Mouse (Mus musculus) thymus, adult 2 months (tissue): ENCODE measurements around the gene Fcamr. TPM values are rescaled to one million over a fixed set of nuclear protein-coding genes. Genes with fewer than 3 reads are reported as not detected.
A peak's percentile ranks its signal among the peaks of the same experiment; 100 is the strongest.

Experiments
- DNase-seq: peaks from one replicate; pipeline ENCODE4 v3.0.0; 2021
- H3K27ac ChIP-seq: fragments of 200-500 bp; 2 replicates; pipeline ENCODE4 v1.5.1; 2012; ENCODE audit warnings: low read length, control low read depth; ENCODE audit not compliant: control insufficient read depth, insufficient read depth
- H3K27me3 ChIP-seq: fragments of 200-500 bp; 2 replicates; pipeline ENCODE4 v1.6.1; 2012; ENCODE audit warnings: mild to moderate bottlenecking, low read length, moderate library complexity, mixed read lengths; ENCODE audit not compliant: control insufficient read depth, insufficient read depth
- H3K36me3 ChIP-seq: fragments of 200-500 bp; 2 replicates; pipeline ENCODE4 v1.6.1; 2012; ENCODE audit warnings: mild to moderate bottlenecking, low read length, moderate library complexity; ENCODE audit not compliant: control insufficient read depth, insufficient read depth
- H3K4me1 ChIP-seq: fragments of 200-500 bp; replicated peaks from 2 replicates; pipeline ENCODE4 v1.6.1; 2012; ENCODE audit warnings: low read length; ENCODE audit not compliant: control insufficient read depth, insufficient read depth
- H3K4me3 ChIP-seq: fragments of 200-500 bp; 2 replicates; pipeline ENCODE4 v1.5.1; 2012; ENCODE audit warnings: mild to moderate bottlenecking, low read length, control low read depth, moderate library complexity; ENCODE audit not compliant: control insufficient read depth, insufficient read depth
- CTCF ChIP-seq: fragments of 200-500 bp; IDR thresholded peaks from 2 replicates; pipeline ENCODE4 v1.5.1; 2012; ENCODE audit warnings: mild to moderate bottlenecking, control low read depth, low read length, moderate library complexity, borderline replicate concordance; ENCODE audit not compliant: control insufficient read depth, poor library complexity, insufficient read depth; ENCODE audit errors: extremely low read depth
- POLR2A ChIP-seq: fragments of 200-500 bp; IDR thresholded peaks from 2 replicates; pipeline ENCODE4 v1.6.1; 2012; ENCODE audit warnings: mild to moderate bottlenecking, low read length, control low read depth, moderate library complexity; ENCODE audit not compliant: control insufficient read depth, poor library complexity, insufficient read depth; ENCODE audit errors: extremely low read depth
- WGBS: fragments of 180-500 bp; shearing (Covaris S2); methylation state at CpG from one replicate; pipeline ENCODE4 v1.1.7; 2018; 5-methylcytosine and 5-hydroxymethylcytosine counted together
- polyA plus RNA-seq: library from polyadenylated mRNA; depleted of rRNA; stranded (reverse); fragments of >200 nt; gene quantifications from 2 replicates; pipeline ENCODE4 v1.2.3, GENCODE M21; 2012

Fcamr gene
- polyA plus RNA-seq, 1 experiment, result 0.28 TPM

GRCm38 (mm10) chr1:130779867-130780266, 20.8 kb upstream of the Fcamr start:
- Histone ChIP-seq H3K27me3 (no peaks in the 10 kb centered on the region), H3K4me3 (no peak overlapping the region), H3K27ac (no peak overlapping the region), H3K4me1 (no peaks in the 10 kb centered on the region), H3K36me3 (no peaks in the 10 kb centered on the region)
- 87% methylated on average over 3 of the region's 3 CpGs for WGBS
- TF ChIP-seq CTCF (no peak), POLR2A (no peak)
- no peak for DNase-seq

GRCm38 (mm10) chr1:130784054-130784453, 16.6 kb upstream of the Fcamr start:
- Histone ChIP-seq H3K27ac (no peak overlapping the region), H3K4me3 (no peak overlapping the region), H3K36me3 (no peaks in the 10 kb centered on the region), H3K4me1 (no peaks in the 10 kb centered on the region), H3K27me3 (no peaks in the 10 kb centered on the region)
- peak; percentile 37 for DNase-seq
- no peak for TF ChIP-seq POLR2A
- 26% methylated on average over 4 of the region's 4 CpGs for WGBS

DNA sequence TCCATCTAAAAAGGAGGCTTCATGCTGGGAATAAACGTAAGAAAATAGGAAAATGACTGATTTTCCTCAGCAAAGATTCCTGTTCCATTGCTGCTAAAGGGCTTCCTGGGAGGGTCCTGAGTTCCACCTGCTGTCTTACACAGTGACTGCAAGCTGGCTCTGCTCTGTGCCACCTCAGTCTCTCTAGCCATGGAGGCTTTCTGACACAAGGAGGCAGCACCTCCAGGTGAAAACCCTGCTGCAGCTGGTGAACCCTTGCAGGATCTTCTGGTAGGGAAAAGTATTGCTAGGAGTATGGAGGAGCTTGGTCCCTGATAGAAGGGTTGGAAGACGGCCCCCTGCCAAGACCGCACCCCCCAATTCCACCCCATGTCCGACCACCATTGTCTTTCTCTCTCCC, 13.7 kb upstream of the Fcamr start:
- TF ChIP-seq POLR2A, result no peak
- TF ChIP-seq CTCF, result no peak
- H3K4me3 ChIP-seq, result no peak overlapping the region
- WGBS, result 51% methylated on average over 4 of the region's 4 CpGs
- H3K36me3 ChIP-seq, result no peaks in the 10 kb centered on the region
- no peaks in the 10 kb centered on the region for H3K27me3 ChIP-seq
- peak; percentile 27 for DNase-seq
- no peak overlapping the region for H3K27ac ChIP-seq
- H3K4me1 ChIP-seq, result no peaks in the 10 kb centered on the region

- no peak for TF ChIP-seq CTCF
- TF ChIP-seq POLR2A, result no peak
- no peak for DNase-seq
- 87% methylated on average over 3 of the region's 3 CpGs for WGBS
- Histone ChIP-seq H3K4me1 (no peaks in the 10 kb centered on the region), H3K27ac (no peak overlapping the region), H3K27me3 (no peaks in the 10 kb centered on the region), H3K36me3 (no peaks in the 10 kb centered on the region), H3K4me3 (no peak overlapping the region)
Measured at GRCm38 (mm10) chr1:130789512-130790451, 10.9 kb upstream of the Fcamr start.

- Histone ChIP-seq H3K27me3 (no peaks in the 10 kb centered on the region), H3K4me3 (no peak overlapping the region), H3K4me1 (peaks cover 14% of the 10 kb centered on the region), H3K36me3 (no peaks in the 10 kb centered on the region), H3K27ac (no peak overlapping the region)
- TF ChIP-seq POLR2A (no peak), CTCF (no peak)
- WGBS, result 86% methylated on average over 2 of the region's 2 CpGs
- no peak for DNase-seq
Measured at GRCm38 (mm10) chr1:130795331-130795730, 5.4 kb upstream of the Fcamr start.

DNA sequence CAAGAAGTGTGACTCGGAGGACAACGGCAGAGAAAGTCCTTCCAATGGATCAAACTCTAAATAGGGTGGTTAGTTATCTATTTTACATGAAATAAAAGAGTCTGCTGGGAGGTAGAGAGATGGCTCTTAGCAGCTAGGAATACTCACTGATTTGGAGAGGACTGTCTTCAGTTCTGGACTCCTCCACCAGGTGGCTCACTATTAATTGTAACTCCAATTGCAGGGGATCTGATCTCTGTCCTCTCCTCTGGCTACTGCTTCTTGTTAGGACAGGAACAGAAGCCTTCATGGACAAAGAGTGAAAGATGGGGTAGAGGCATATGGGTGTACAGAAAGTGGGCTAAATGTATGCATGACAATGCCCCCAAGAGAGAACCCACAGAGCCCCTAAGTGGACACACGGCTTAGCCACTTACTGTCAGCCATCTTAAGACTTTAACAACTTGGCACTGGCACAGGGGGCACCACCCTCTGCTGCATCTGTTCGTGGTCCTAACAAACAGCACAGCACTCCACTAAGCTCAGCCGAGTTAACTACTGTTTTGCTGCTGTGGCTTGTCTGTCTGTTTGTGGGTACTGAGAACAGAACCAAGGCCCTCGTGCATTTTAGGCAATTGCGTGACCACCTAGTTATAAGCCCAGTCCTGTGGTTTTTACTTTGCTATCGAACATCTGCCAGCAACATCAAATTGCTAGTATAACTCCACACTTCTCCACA, 3.6 kb upstream of the Fcamr start:
- no peaks in the 10 kb centered on the region for H3K36me3 ChIP-seq
- H3K27me3 ChIP-seq, result no peaks in the 10 kb centered on the region
- 32% methylated on average over 8 of the region's 8 CpGs for WGBS
- H3K27ac ChIP-seq, result 0 out of 2 replicates have a peak overlapping the region, but pooled peaks have one; percentile 19
- no peak overlapping the region for H3K4me3 ChIP-seq
- TF ChIP-seq POLR2A, result no peak
- no peak for TF ChIP-seq CTCF
- peak; percentile 70 for DNase-seq
- peaks cover 21% of the 10 kb centered on the region for H3K4me1 ChIP-seq
